Mouse (Mus musculus) MEL (cell line): ENCODE results near the gene Espnl. TPM values are rescaled to one million over a fixed set of nuclear protein-coding genes. Genes with fewer than 3 reads are reported as not detected.

Experiments
- DNase-seq: peaks from one replicate; pipeline ENCODE4 v3.0.0; 2011; ENCODE audit warnings: low read depth, low spot score
- H3K27ac ChIP-seq: 2 replicates; pipeline ENCODE4 v1.5.1; 2012; ENCODE audit warnings: low read depth, mild to moderate bottlenecking, control low read depth, low read length, moderate library complexity; ENCODE audit not compliant: control insufficient read depth
- H3K27me3 ChIP-seq, 2 experiments: fragments of 150-350 bp in 1 of 2; sonication (generic) in 1 of 2; 2 replicates each; pipeline ENCODE4 v1.6.1; 2012; ENCODE audit warnings: low read length in 2 of 2, mild to moderate bottlenecking in 2 of 2, improper control_type of control experiment in 1 of 2, moderate library complexity in 1 of 2; ENCODE audit not compliant: insufficient read depth in 2 of 2, control insufficient read depth in 1 of 2
- H3K36me3 ChIP-seq, 2 experiments: 2 replicates each; pipeline ENCODE4 v1.6.1; 2012 to 2014; ENCODE audit warnings: low read length in 2 of 2, improper control_type of control experiment in 1 of 2, inconsistent platforms in 1 of 2, mild to moderate bottlenecking in 1 of 2; ENCODE audit not compliant: insufficient read depth in 2 of 2, control insufficient read depth in 1 of 2
- H3K4me1 ChIP-seq, 2 experiments: fragments of 150-350 bp in 1 of 2; sonication (generic) in 1 of 2; 2 replicates each; pipeline ENCODE4 v1.6.1; 2012; ENCODE audit warnings: low read length in 2 of 2, improper control_type of control experiment in 1 of 2, mild to moderate bottlenecking in 1 of 2; ENCODE audit not compliant: insufficient read depth in 2 of 2, control insufficient read depth in 1 of 2
- H3K4me3 ChIP-seq, 2 experiments: fragments of 150-350 bp in 1 of 2; sonication (generic) in 1 of 2; 2 replicates each; pipeline ENCODE4 v1.5.1; 2012; ENCODE audit warnings: low read depth in 2 of 2, low read length in 2 of 2, mild to moderate bottlenecking in 2 of 2, moderate library complexity in 2 of 2, control low read depth in 1 of 2, improper control_type of control experiment in 1 of 2; ENCODE audit not compliant: control insufficient read depth in 1 of 2, insufficient read depth in 1 of 2
- H3K79me2 ChIP-seq: 2 replicates; pipeline ENCODE4 v1.6.1; 2012; ENCODE audit warnings: mild to moderate bottlenecking, low read length, moderate library complexity; ENCODE audit not compliant: control insufficient read depth, poor library complexity, insufficient read depth
- H3K9ac ChIP-seq: 2 replicates; pipeline ENCODE4 v1.6.1; 2012; ENCODE audit warnings: low read depth, mild to moderate bottlenecking, control low read depth, low read length, moderate library complexity; ENCODE audit not compliant: control insufficient read depth, poor library complexity, severe bottlenecking
- H3K9me3 ChIP-seq: fragments of 150-350 bp; sonication (generic); replicated peaks from 2 replicates; pipeline ENCODE4 v1.6.1; 2012; ENCODE audit warnings: mild to moderate bottlenecking, low read length, improper control_type of control experiment, moderate library complexity; ENCODE audit not compliant: insufficient read depth
- BHLHE40 ChIP-seq: IDR thresholded peaks from 2 replicates; pipeline ENCODE4 v1.6.1; 2012; ENCODE audit warnings: low read depth, mild to moderate bottlenecking, inconsistent platforms, low read length, improper control_type of control experiment, borderline replicate concordance
- CHD1 ChIP-seq: IDR thresholded peaks from 2 replicates; pipeline ENCODE4 v1.6.1; 2012; ENCODE audit warnings: low read depth, mild to moderate bottlenecking, inconsistent platforms, low read length, improper control_type of control experiment
- CHD2 ChIP-seq: IDR thresholded peaks from 2 replicates; pipeline ENCODE4 v1.6.1; 2011; ENCODE audit warnings: low read length, improper control_type of control experiment
- CTCF ChIP-seq, 3 experiments: IDR thresholded peaks in 2 of 3; conservative IDR thresholded peaks in 1 of 3; 2 replicates each; pipeline ENCODE4 v1.5.1; 2011 to 2012; ENCODE audit warnings: low read length in 3 of 3, low read depth in 2 of 3, mild to moderate bottlenecking in 2 of 3, improper control_type of control experiment in 1 of 3, inconsistent platforms in 1 of 3, mixed read lengths in 1 of 3, moderate library complexity in 1 of 3; ENCODE audit not compliant: control insufficient read depth in 1 of 3, insufficient read depth in 1 of 3, poor library complexity in 1 of 3, severe bottlenecking in 1 of 3
- E2F4 ChIP-seq: IDR thresholded peaks from 2 replicates; pipeline ENCODE4 v1.6.1; 2011; ENCODE audit warnings: low read depth, low read length, improper control_type of control experiment, borderline replicate concordance
- ELF1 ChIP-seq: IDR thresholded peaks from 2 replicates; pipeline ENCODE4 v1.6.1; 2014; ENCODE audit warnings: low read depth, mild to moderate bottlenecking, inconsistent platforms, low read length, improper control_type of control experiment, moderate library complexity
- GABPA ChIP-seq: IDR thresholded peaks from 2 replicates; pipeline ENCODE4 v1.6.1; 2012; ENCODE audit warnings: low read depth, mild to moderate bottlenecking, inconsistent platforms, low read length, improper control_type of control experiment, moderate library complexity
- GATA1 ChIP-seq: IDR thresholded peaks from 2 replicates; pipeline ENCODE4 v1.6.1; 2011; ENCODE audit warnings: low read depth, low read length, improper control_type of control experiment
- HCFC1 ChIP-seq: IDR thresholded peaks from 2 replicates; pipeline ENCODE4 v1.6.1; 2012; ENCODE audit warnings: low read depth, mild to moderate bottlenecking, inconsistent platforms, low read length, improper control_type of control experiment, moderate library complexity
- JUND ChIP-seq: IDR thresholded peaks from 2 replicates; pipeline ENCODE4 v1.6.1; 2011; ENCODE audit warnings: low read depth, mild to moderate bottlenecking, improper control_type of control experiment, low read length
- KAT2A ChIP-seq: conservative IDR thresholded peaks from 2 replicates; pipeline ENCODE4 v1.6.1; 2012; ENCODE audit warnings: low read depth, low read length, improper control_type of control experiment, inconsistent platforms
- MXI1 ChIP-seq: IDR thresholded peaks from 2 replicates; pipeline ENCODE4 v1.6.1; 2011; ENCODE audit warnings: mild to moderate bottlenecking, low read depth, low read length, improper control_type of control experiment
- NELFE ChIP-seq: IDR thresholded peaks from 2 replicates; pipeline ENCODE4 v1.6.1; 2011; ENCODE audit warnings: low read depth, low read length, improper control_type of control experiment
- NRF1 ChIP-seq: IDR thresholded peaks from 2 replicates; pipeline ENCODE4 v1.6.1; 2014; ENCODE audit warnings: low read depth, mild to moderate bottlenecking, inconsistent platforms, low read length, improper control_type of control experiment, moderate library complexity; ENCODE audit not compliant: poor library complexity, insufficient read depth, severe bottlenecking
- POLR2A ChIP-seq, 2 experiments: IDR thresholded peaks; 2 replicates each; pipeline ENCODE4 v1.6.1; 2011 to 2012; ENCODE audit warnings: low read length in 2 of 2, mild to moderate bottlenecking in 2 of 2, control low read depth in 1 of 2, improper control_type of control experiment in 1 of 2, low read depth in 1 of 2, moderate library complexity in 1 of 2; ENCODE audit not compliant: control insufficient read depth in 1 of 2, insufficient read depth in 1 of 2, poor library complexity in 1 of 2
- POLR2AphosphoS2 ChIP-seq: IDR thresholded peaks from 2 replicates; pipeline ENCODE4 v1.6.1; 2011; ENCODE audit warnings: low read length, improper control_type of control experiment
- RCOR1 ChIP-seq: IDR thresholded peaks from 2 replicates; pipeline ENCODE4 v1.6.1; 2012; ENCODE audit warnings: low read depth, mild to moderate bottlenecking, inconsistent platforms, low read length, improper control_type of control experiment
- SIN3A ChIP-seq: IDR thresholded peaks from 2 replicates; pipeline ENCODE4 v1.6.1; 2012; ENCODE audit warnings: low read length, improper control_type of control experiment, inconsistent platforms
- SMC3 ChIP-seq: IDR thresholded peaks from 2 replicates; pipeline ENCODE4 v1.6.1; 2011; ENCODE audit warnings: low read depth, low read length, improper control_type of control experiment
- TAL1 ChIP-seq: IDR thresholded peaks from 2 replicates; pipeline ENCODE4 v1.6.1; 2012; ENCODE audit warnings: mild to moderate bottlenecking, inconsistent platforms, low read length, moderate library complexity, mixed read lengths
- ZKSCAN1 ChIP-seq: IDR thresholded peaks from 2 replicates; pipeline ENCODE4 v1.6.1; 2012; ENCODE audit warnings: low read depth, mild to moderate bottlenecking, inconsistent platforms, low read length, improper control_type of control experiment, moderate library complexity
- ZNF384 ChIP-seq: IDR thresholded peaks from 2 replicates; pipeline ENCODE4 v1.6.1; 2012; ENCODE audit warnings: low read depth, mild to moderate bottlenecking, inconsistent platforms, low read length, improper control_type of control experiment
- polyA plus RNA-seq, 2 experiments: library from polyadenylated mRNA; stranded (reverse) in 1 of 2; unstranded in 1 of 2; fragments of >175 nt in 1 of 2; fragments of >200 nt in 1 of 2; gene quantifications; 2 replicates each; pipeline versions ENCODE4 v1.2.1 to v1.2.4; 2012; ENCODE audit warnings: low replicate concordance in 2 of 2, low read depth in 1 of 2; ENCODE audit not compliant: insufficient read length in 2 of 2, insufficient read depth in 1 of 2, missing spikeins in 1 of 2
- total RNA-seq: library from RNA; depleted of rRNA; stranded (reverse); fragments of 300-350 nt; gene quantifications from 2 replicates; pipeline ENCODE4 v1.2.3, GENCODE M21; 2012

Gene Espnl
- total and polyA plus RNA-seq, 3 experiments: 2.0 to 2.1 TPM; not detected in 1

GRCm38 (mm10) chr1:91366215-91367108 is 44.6 kb downstream of the Espnl start, which contains the start of gene Erfe (continued):
- TF ChIP-seq RCOR1 (no peak), CTCF (IDR thresholded peaks at IDR 0.05 in 2 of 3, conservative IDR thresholded peaks at IDR 0.05 in 1 of 3; ENCODE audit: control insufficient read depth in 1 of 3, insufficient read depth in 1 of 3, low read depth in 2 of 3, low read length in 3 of 3, poor library complexity in 1 of 3, severe bottlenecking in 1 of 3) (peak in 2 of 3 experiments; percentile 84 to 94; a peak in 5 of 6 replicates), NELFE (0 out of 2 replicates have a peak, but pooled peaks have one; percentile 40), JUND (no peak), ELF1 (no peak), HCFC1 (0 out of 2 replicates have a peak, but pooled peaks have one; percentile 11), MXI1 (no peak; the same call in 1 of the 2 replicates), ZKSCAN1 (no peak), KAT2A (no peak), ZNF384 (no peak), GATA1 (no peak), CHD2 (no peak), NRF1 (no peak), SIN3A (no peak; the same call in 1 of the 2 replicates), GABPA (no peak)

- H3K27ac ChIP-seq: no peak overlapping the region
- H3K27me3 ChIP-seq: no peaks in the 10 kb centered on the region
- 0 out of 4 replicates have a peak, but pooled peaks cover 0 to 2% of the 10 kb centered on the region in 2 experiments for H3K36me3 ChIP-seq
- no peak overlapping the region for H3K9ac ChIP-seq
- no peaks in the 10 kb centered on the region for H3K9me3 ChIP-seq
- peaks cover 4% of the 10 kb centered on the region for H3K79me2 ChIP-seq
- H3K4me1 ChIP-seq: peaks cover 0 to 8% of the 10 kb centered on the region in 2 experiments; a peak in 2 of 4 replicates
- H3K4me3 ChIP-seq: peak overlapping the region in 1 of 2 experiments; percentile 70; a peak in 1 of 4 replicates
- no peak for TF ChIP-seq TAL1
- no peak for TF ChIP-seq JUND
- no peak for TF ChIP-seq POLR2AphosphoS2
- no peak for TF ChIP-seq KAT2A
- TF ChIP-seq MXI1: no peak
- TF ChIP-seq ZKSCAN1: no peak
- no peak for TF ChIP-seq E2F4
- TF ChIP-seq CTCF (IDR thresholded peaks at IDR 0.05 in 2 of 3, conservative IDR thresholded peaks at IDR 0.05 in 1 of 3; ENCODE audit: control insufficient read depth in 1 of 3, insufficient read depth in 1 of 3, low read depth in 2 of 3, low read length in 3 of 3, poor library complexity in 1 of 3, severe bottlenecking in 1 of 3): no peak
- no peak for TF ChIP-seq CHD2
- TF ChIP-seq SMC3: no peak
- TF ChIP-seq RCOR1: no peak
- TF ChIP-seq CHD1: no peak
- TF ChIP-seq NRF1: no peak
- no peak for TF ChIP-seq GATA1
- TF ChIP-seq BHLHE40: no peak
- no peak for TF ChIP-seq POLR2A (IDR thresholded peaks at IDR 0.05; ENCODE audit: control insufficient read depth in 1 of 2, insufficient read depth in 1 of 2, low read depth in 1 of 2, low read length in 2 of 2, poor library complexity in 1 of 2)
- DNase-seq: no peak
These were observed 45.4 kb downstream of the Espnl start for GRCm38 (mm10) chr1:91367295-91367694.
